Mouse (Mus musculus): ENCODE measurements around the gene Irf8. TPM values are rescaled to one million over a fixed set of nuclear protein-coding genes. Genes with fewer than 3 reads are reported as not detected.

Gene Irf8
- polyA plus RNA-seq, 2 experiments, result 2.5 to 4.3 TPM

DNA sequence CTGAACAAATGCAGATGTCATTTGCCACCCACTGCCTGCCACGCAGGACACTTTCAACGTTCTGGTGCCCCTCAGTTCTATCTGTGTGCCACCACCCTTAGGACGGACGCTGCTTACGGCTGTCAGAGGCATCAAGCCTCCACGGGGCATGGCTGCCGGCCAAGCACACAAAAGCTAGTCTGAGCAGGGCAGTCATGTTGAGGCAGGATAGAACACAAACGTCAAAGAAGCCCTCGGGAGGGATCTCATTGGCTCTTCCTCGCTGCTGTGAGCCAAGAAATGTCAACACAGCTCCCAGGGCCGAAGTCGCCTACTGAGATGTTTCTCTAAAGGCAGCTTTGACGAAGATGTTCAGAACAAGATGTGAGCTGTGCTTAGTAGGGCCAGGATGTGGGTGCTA is 41.6 kb downstream of the Irf8 start:
- ATAC-seq (ENCODE audit: low FRiP score, low read depth) (no peak), DNase-seq (ENCODE audit: low spot score) (no peak)
- Histone ChIP-seq H3K4me2 (replicated peaks; ENCODE audit: low read depth, low read length, severe bottlenecking) (no peak overlapping the region), H3K9me3 (ENCODE audit: control insufficient read depth, low read length) (no peaks in the 10 kb centered on the region), H3K9ac (ENCODE audit: low read depth, low read length, severe bottlenecking) (no peak overlapping the region), H3K4me3 (replicated peaks; ENCODE audit: low read length) (no peak overlapping the region), H3K27me3 (ENCODE audit: control insufficient read depth, insufficient read depth, low read length) (no peaks in the 10 kb centered on the region), H3K36me3 (ENCODE audit: control insufficient read depth, insufficient read depth, low read length) (no peaks in the 10 kb centered on the region), H3K4me1 (ENCODE audit: control insufficient read depth, insufficient read depth, low read length) (no peaks in the 10 kb centered on the region), H3K27ac (replicated peaks; ENCODE audit: low read depth, low read length) (no peak overlapping the region)
- 65% methylated on average over 13 of the region's 13 CpGs for WGBS
- no peak for TF ChIP-seq POLR2A (IDR thresholded peaks at IDR 0.05; ENCODE audit: borderline replicate concordance, extremely low read depth, insufficient read depth, insufficient read length)

GRCm38 (mm10) chr8:120779106-120779505 is 42.9 kb downstream of the Irf8 start:
- Histone ChIP-seq H3K27me3 (ENCODE audit: control insufficient read depth, insufficient read depth, low read length) (no peaks in the 10 kb centered on the region; the same call in 1 of the 2 replicates), H3K4me2 (replicated peaks; ENCODE audit: low read depth, low read length, severe bottlenecking) (no peak overlapping the region), H3K36me3 (ENCODE audit: control insufficient read depth, insufficient read depth, low read length) (no peaks in the 10 kb centered on the region), H3K4me3 (replicated peaks; ENCODE audit: low read length) (no peak overlapping the region), H3K4me1 (ENCODE audit: control insufficient read depth, insufficient read depth, low read length) (no peaks in the 10 kb centered on the region), H3K27ac (replicated peaks; ENCODE audit: low read depth, low read length) (no peak overlapping the region), H3K9ac (ENCODE audit: low read depth, low read length, severe bottlenecking) (no peak overlapping the region), H3K9me3 (ENCODE audit: control insufficient read depth, low read length) (no peaks in the 10 kb centered on the region)
- TF ChIP-seq POLR2A (IDR thresholded peaks at IDR 0.05; ENCODE audit: borderline replicate concordance, extremely low read depth, insufficient read depth, insufficient read length), result no peak
- ATAC-seq (ENCODE audit: low FRiP score, low read depth) (no peak), DNase-seq (ENCODE audit: low spot score) (no peak)
- 91% methylated on average over 7 of the region's 7 CpGs for WGBS

DNA sequence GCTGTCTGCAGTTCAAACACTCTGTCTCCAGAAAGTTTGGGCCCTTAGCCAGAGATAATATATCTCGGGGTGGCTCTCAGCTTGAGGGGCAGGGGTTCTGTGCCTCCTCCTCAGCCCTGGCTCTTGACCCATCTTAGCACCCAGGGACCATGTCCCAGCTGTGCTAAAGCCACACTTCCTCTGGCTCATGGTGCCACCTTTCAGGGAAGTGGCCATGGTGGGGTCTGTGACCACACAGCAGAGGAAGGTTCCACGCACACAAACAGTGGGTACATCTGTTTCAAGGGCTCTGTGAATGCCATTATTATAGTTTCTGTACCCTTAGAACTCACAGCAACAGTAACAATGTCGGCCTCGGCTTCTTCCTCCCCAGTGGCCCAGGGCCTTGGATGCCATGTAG is 47.6 kb downstream of the Irf8 start:
- WGBS, result 78% methylated on average over 4 of the region's 4 CpGs
- no peaks in the 10 kb centered on the region for H3K4me1 ChIP-seq (ENCODE audit: control insufficient read depth, insufficient read depth, low read length)
- no peaks in the 10 kb centered on the region for H3K9me3 ChIP-seq (ENCODE audit: control insufficient read depth, low read length)
- H3K27me3 ChIP-seq (ENCODE audit: control insufficient read depth, insufficient read depth, low read length), result no peaks in the 10 kb centered on the region; the same call in 1 of the 2 replicates
- ATAC-seq (ENCODE audit: low FRiP score, low read depth), result no peak
- H3K36me3 ChIP-seq (ENCODE audit: control insufficient read depth, insufficient read depth, low read length), result no peaks in the 10 kb centered on the region
- no peak overlapping the region for H3K4me3 ChIP-seq (replicated peaks; ENCODE audit: low read length)
- TF ChIP-seq POLR2A (IDR thresholded peaks at IDR 0.05; ENCODE audit: borderline replicate concordance, extremely low read depth, insufficient read depth, insufficient read length), result no peak
- no peak overlapping the region for H3K4me2 ChIP-seq (replicated peaks; ENCODE audit: low read depth, low read length, severe bottlenecking)
- no peak overlapping the region for H3K9ac ChIP-seq (ENCODE audit: low read depth, low read length, severe bottlenecking)
- no peak for DNase-seq (ENCODE audit: low spot score)
- no peak overlapping the region for H3K27ac ChIP-seq (replicated peaks; ENCODE audit: low read depth, low read length)

DNA sequence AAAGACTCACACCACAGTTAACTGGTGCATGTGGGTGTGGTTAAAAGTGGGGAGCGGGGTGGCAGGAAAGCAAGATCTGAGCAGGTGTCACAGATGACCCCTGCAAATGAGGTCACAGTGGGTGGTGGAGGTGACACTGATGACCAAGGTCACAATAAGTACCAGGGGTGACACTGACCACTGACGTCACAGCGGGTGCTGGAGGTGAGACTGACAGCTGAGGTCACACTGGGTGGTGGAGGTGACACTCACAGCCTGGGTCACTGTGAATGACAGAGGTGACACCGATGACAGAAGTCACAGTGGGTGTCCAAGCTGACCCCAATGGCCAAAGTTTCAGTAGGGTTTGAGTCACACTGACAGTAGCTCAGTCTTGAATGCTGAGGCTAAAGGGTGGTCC is 50.6 kb downstream of the Irf8 start:
- Histone ChIP-seq H3K4me3 (replicated peaks; ENCODE audit: low read length) (no peak overlapping the region), H3K27me3 (ENCODE audit: control insufficient read depth, insufficient read depth, low read length) (no peaks in the 10 kb centered on the region; the same call in 1 of the 2 replicates), H3K4me2 (replicated peaks; ENCODE audit: low read depth, low read length, severe bottlenecking) (no peak overlapping the region), H3K9ac (ENCODE audit: low read depth, low read length, severe bottlenecking) (no peak overlapping the region), H3K4me1 (ENCODE audit: control insufficient read depth, insufficient read depth, low read length) (no peaks in the 10 kb centered on the region), H3K36me3 (ENCODE audit: control insufficient read depth, insufficient read depth, low read length) (no peaks in the 10 kb centered on the region), H3K27ac (replicated peaks; ENCODE audit: low read depth, low read length) (no peak overlapping the region), H3K9me3 (ENCODE audit: control insufficient read depth, low read length) (no peaks in the 10 kb centered on the region)
- DNase-seq (ENCODE audit: low spot score) (no peak), ATAC-seq (ENCODE audit: low FRiP score, low read depth) (no peak)
- 65% methylated on average over 4 of the region's 4 CpGs for WGBS
- no peak for TF ChIP-seq POLR2A (IDR thresholded peaks at IDR 0.05; ENCODE audit: borderline replicate concordance, extremely low read depth, insufficient read depth, insufficient read length)

DNA sequence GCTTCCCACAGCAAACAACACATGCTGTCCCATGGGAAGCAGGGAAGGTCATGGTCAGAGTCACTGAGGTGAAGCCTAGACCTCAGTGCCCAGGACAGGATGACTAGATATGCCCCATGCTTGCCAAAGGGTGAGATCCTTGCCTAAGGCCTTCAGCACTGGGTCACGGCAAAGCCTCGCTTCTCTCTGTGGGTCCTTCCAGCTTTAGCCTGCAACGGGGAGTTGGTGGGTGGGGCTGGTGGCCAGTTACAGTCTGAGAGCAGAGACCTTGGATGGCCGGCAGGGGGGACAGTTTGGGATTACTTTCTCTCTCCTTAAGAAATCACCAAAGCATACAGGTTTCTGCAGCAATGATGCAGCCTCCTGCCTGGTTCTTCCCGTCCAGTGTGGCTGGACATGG is 51.5 kb downstream of the Irf8 start:
- WGBS, result 30% methylated on average over 5 of the region's 5 CpGs
- ATAC-seq (ENCODE audit: low FRiP score, low read depth), result no peak
- no peak for DNase-seq (ENCODE audit: low spot score)
- no peak overlapping the region for H3K4me2 ChIP-seq (replicated peaks; ENCODE audit: low read depth, low read length, severe bottlenecking)
- H3K27me3 ChIP-seq (ENCODE audit: control insufficient read depth, insufficient read depth, low read length), result no peaks in the 10 kb centered on the region; the same call in 1 of the 2 replicates
- no peak for TF ChIP-seq POLR2A (IDR thresholded peaks at IDR 0.05; ENCODE audit: borderline replicate concordance, extremely low read depth, insufficient read depth, insufficient read length)
- H3K4me1 ChIP-seq (ENCODE audit: control insufficient read depth, insufficient read depth, low read length), result no peaks in the 10 kb centered on the region
- no peak overlapping the region for H3K4me3 ChIP-seq (replicated peaks; ENCODE audit: low read length)
- H3K27ac ChIP-seq (replicated peaks; ENCODE audit: low read depth, low read length), result no peak overlapping the region
- H3K9ac ChIP-seq (ENCODE audit: low read depth, low read length, severe bottlenecking), result no peak overlapping the region
- no peaks in the 10 kb centered on the region for H3K9me3 ChIP-seq (ENCODE audit: control insufficient read depth, low read length)
- H3K36me3 ChIP-seq (ENCODE audit: control insufficient read depth, insufficient read depth, low read length), result no peaks in the 10 kb centered on the region

DNA sequence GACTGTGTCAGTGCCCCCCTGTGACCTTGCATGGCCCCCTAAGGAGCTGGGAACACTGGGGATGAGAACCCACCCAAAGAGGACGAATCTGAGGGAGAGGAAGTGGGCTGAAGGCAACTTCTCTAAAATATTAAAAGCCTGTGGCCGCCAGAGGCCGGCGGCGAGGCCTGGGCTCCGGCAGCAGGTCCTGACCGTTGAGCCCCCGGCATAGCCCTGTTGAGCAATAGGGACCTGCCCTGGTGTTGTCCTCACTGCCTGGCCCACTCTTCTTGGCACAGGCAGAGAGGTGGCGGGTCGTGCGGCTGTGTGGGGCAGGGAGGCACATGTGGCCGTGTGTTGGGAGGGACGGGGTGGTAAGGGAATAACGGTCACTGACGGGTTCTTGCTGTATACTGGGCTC is 56.6 kb downstream of the Irf8 start:
- no peak overlapping the region for H3K9ac ChIP-seq (ENCODE audit: low read depth, low read length, severe bottlenecking)
- TF ChIP-seq POLR2A (IDR thresholded peaks at IDR 0.05; ENCODE audit: borderline replicate concordance, extremely low read depth, insufficient read depth, insufficient read length), result no peak
- ATAC-seq (ENCODE audit: low FRiP score, low read depth) (no peak), DNase-seq (ENCODE audit: low spot score) (no peak)
- H3K36me3 ChIP-seq (ENCODE audit: control insufficient read depth, insufficient read depth, low read length), result no peaks in the 10 kb centered on the region
- no peak overlapping the region for H3K4me2 ChIP-seq (replicated peaks; ENCODE audit: low read depth, low read length, severe bottlenecking)
- WGBS, result 88% methylated on average over 15 of the region's 15 CpGs
- H3K27me3 ChIP-seq (ENCODE audit: control insufficient read depth, insufficient read depth, low read length), result no peaks in the 10 kb centered on the region
- H3K4me1 ChIP-seq (ENCODE audit: control insufficient read depth, insufficient read depth, low read length), result no peaks in the 10 kb centered on the region
- no peak overlapping the region for H3K4me3 ChIP-seq (replicated peaks; ENCODE audit: low read length)
- H3K27ac ChIP-seq (replicated peaks; ENCODE audit: low read depth, low read length), result no peak overlapping the region
- H3K9me3 ChIP-seq (ENCODE audit: control insufficient read depth, low read length), result no peaks in the 10 kb centered on the region
